Mouse (Mus musculus) left cerebral cortex, postnatal 10 days (tissue): ENCODE measurements at regions not wholly inside any gene's neighbourhood (a gene's known extent, or its start where the extent isn't known, plus 50 kb on each side); places are given as distances from the start of the nearest gene placed in this dataset.
"Not testable (repeated sequence)": the region's sequence is repeated elsewhere in the genome, so short reads cannot be mapped to it uniquely, and the experiment has no call there.

Experiments
- DNase-seq, 2 experiments: peaks; one replicate each; pipeline ENCODE4 v3.0.0; 2021 to 2022; ENCODE audit warnings: low spot score in 2 of 2, mixed read lengths in 1 of 2; ENCODE audit errors: extremely low spot score in 1 of 2
- intact Hi-C: fragments of 180-260 bp; cut with DNase I; formaldehyde crosslinking; loops from one replicate; pipeline ENCODE4 v1.15.1; 2025

DNA sequence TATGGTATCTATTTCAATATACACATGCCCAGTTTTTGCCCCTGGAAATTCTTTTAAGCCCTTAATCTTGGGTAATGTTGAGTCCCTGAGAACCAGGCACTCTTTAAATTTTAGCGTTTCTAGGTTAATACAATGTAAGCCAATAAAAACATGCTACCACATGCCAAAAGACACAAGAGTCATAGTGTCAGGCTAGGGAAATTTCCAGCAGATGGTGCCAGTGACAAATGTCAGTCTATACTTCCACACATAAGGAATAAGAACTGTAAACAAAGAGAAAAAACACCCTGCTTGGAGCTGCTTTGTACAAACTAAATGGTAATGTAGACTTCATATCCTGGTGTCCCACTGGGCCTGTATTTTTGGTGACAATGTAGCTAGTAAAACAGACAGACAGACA lies 157.2 kb upstream of the Slc10a2 start:
- no peak for DNase-seq
- intact Hi-C loops: no loop called here

DNA sequence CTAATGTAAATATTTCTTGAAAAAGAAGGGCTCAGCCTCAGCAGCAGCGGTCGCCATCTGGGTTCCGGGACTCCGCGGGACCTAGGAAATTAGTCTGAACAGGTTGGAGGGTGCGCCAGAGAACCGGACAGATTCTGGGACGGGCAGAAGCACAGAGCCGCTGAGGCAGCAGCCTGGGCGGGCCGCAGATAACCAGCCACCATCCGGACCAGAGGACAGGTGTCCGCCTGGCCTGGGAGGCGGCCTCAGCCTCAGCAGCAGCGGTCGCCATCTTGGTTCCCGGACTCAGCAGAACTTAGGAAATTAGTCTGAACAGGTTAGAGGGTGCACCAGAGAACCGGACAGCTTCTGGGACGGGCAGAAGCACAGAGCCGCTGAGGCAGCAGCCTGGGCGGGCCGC lies 136.7 kb upstream of the Slc10a2 start:
- intact Hi-C loops: not testable (repeated sequence)
- peak in 1 of 2 experiments; percentile 32 for DNase-seq
